Mouse (Mus musculus) retina, adult 2 months (tissue): ENCODE data around the gene Gm2696.

Source experiments
- DNase-seq: peaks from one replicate; pipeline ENCODE4 v3.0.0-alpha.2; 2012; ENCODE audit warnings: low read depth, low spot score

Gene Gm2696

DNA sequence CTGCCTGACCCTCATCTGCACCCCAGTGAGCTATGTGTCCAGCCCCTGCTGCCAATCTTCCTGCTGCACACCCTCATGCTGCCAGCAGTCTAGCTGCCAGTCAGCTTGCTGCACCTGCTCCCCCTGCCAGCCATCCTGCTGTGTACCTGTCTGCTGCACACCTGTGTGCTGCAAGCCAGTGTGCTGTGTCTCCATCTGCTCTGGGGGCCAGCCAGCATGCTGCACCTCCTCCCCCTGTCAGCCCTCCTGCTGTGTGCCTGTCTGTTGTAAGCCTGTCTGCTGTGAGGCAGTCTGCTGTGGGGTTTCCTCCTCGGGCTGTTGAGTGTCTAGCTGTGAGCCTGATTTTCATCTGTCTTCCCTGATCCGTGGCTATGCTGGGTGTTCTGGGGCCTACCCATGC is 32.5 kb downstream of the Gm2696 start:
- DNase-seq = no peak

DNA sequence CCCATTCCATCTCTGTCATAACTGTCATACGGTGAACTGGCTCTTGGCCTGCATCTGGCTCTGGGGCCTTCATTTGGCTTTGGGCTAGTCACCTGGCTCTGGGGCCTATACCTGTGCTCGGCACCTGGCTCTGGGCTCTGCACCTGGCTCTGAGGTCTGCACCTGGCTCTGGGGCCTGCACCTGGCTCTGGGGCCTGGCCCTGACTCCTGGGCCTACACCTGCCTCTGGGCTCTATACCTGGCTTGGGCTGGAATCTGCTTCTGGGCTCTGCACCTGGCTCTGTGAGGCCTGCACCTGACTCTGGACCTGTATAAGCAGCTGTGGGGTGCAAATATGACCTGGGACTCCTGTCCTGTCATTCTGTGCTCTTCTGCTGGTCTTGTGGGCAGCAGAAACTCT is 33.1 kb downstream of the Gm2696 start:
- DNase-seq = no peak

DNA sequence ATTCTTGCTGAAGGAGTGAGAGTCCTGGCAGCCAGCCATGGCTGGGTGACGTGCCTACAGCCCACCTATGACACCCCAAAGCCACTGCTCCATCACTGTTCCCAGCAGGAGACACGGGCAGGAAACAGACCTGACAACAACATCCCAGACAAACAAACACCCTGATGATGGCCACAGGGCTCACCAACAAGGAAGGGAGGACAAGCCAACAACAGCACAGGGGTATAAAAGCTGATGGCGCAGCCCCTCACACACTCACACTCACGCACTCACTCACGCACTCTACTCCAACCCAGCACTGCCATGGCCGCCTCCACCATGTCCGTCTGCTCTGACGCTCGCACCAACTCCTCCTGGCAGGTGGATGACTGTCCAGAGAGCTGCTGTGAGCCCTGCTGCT is 38.1 kb downstream of the Gm2696 start, which contains the start of gene Gm10318:
Gene Gm10318 (plus strand): TSS at position 301 of the 400 bp plus-strand sequence.
- DNase-seq = no peak

DNA sequence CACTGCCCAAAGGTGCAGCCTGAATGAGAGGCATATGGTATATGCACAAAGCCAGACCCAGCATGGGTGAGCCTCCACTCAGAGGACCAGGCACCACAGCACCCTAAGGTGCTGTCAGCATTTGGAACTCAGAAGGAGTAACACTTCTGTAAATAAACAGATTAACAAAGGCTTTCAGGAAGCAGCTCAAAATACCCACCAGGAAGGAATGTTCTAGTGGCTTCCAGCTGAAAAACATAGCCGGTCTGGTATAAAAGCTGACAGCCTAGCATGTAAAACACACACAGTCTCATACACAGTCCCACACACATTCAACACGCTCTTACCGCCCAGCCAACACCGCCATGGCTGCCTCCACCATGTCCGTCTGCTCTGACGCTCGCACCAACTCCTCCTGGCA is 47.2 kb downstream of the Gm2696 start, which contains the start of gene Gm3285:
Gene Gm3285 (plus strand): TSS at position 301 of the 400 bp plus-strand sequence.
- no peak for DNase-seq

DNA sequence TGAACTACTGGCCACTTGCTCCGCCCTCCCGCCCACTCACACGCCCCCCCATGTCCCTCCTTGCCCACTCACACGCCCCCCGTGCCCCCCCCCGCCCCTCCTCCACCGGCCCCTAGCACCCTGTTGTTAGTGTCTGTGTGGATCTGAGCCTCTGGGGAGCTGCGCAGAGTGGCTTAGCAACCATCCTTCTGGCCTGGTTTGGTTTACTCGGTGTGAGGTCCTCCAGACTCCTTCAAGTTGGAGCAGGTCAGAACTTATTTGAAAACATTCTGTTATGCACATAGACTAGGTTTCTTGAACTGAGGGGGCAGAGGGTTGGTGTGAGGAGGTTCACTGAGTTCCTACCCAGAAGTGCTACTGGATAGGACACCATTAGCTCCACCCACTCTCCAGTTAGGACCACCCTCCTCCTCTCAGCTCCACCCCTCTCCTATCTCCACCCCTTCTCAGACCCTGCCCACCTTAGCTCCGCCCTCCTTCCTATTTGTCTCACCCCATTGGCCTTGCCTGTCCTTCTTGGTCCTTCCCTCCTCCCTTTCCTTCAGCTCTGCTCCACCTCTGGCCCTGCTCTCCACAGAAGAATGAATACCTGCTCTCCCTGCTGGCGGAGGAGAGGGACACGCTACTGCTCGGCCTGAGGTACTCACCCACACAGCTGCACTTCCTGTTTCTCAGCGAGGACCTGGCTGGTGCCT is 49.7 kb downstream of the Gm2696 start:
- no peak for DNase-seq

DNA sequence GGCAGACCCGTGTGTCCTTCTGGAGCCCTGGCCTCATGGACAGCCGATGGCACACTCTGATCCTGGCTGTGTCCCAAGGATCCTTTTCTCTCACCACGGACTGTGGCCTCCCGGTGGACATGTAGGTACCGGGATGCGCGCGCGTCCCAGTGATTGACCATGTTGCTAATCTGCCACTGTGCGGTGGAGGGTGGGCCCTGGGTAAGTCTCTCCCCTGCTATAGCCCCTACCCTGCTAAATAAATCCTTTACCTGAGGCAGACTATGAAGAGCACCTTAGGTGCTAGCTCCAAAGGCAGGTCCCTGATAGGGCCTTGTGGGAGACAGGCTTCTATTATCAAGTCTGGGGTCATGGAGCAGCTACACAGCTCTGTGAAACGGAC is 50.3 kb downstream of the Gm2696 start:
- no peak for DNase-seq

DNA sequence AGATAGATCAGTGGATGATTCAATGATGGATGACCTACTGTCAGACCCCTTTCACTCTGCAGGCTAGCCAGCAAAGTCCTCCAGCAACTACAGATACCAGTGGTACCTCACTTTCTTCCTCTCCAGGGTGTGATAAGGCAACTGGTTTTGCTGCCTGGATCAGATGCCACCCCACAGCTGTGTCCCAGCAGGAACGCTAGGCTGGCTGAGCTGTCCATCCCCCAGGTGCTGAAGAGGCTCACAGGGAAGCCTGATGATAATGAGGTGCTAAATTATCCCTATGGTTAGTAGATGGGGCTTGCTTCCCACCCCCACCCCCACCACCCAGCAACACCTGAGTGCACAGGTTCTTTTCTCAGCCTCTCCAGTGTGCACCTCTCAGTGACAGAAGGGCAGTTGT is 53.1 kb downstream of the Gm2696 start:
- DNase-seq = no peak

DNA sequence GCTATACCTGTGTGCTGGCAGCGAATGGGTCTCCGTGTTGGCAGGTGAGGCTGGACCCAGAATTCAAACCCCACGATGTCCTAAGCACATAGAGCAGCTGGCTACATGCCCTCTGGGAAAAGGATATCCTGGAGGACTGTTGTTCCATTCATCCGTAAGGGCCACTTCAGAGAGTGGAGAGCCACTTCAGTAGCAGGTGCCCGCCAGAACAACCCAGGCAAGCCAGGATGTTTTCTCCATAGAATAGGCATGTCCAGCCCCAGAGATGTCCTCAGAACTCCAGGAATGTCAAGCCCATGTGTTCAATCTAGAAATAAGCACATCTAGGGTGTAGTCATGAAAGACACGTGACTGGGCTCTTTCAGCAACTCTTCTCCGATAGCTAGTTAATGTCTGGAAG is 55.2 kb downstream of the Gm2696 start:
- no peak for DNase-seq

DNA sequence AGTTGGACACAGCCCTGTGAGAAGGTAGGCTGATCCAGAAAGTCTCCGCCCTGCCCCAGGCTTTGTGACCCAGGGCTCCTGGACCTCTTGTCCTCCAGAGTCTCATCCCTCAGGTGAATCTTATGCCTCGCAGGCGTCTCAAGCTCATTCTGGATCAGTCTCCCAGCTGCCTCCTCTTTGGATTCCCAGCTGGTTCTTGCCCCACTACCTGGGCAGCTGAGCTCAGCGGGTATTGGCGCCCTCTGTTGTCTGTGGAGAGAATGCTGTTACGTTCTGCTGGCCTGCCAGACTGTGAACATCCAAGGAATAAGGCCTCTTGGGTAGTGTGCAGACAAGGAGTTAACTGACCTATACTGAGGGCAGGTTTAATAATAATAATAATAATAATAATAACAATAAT is 64.5 kb downstream of the Gm2696 start:
- DNase-seq = no peak

DNA sequence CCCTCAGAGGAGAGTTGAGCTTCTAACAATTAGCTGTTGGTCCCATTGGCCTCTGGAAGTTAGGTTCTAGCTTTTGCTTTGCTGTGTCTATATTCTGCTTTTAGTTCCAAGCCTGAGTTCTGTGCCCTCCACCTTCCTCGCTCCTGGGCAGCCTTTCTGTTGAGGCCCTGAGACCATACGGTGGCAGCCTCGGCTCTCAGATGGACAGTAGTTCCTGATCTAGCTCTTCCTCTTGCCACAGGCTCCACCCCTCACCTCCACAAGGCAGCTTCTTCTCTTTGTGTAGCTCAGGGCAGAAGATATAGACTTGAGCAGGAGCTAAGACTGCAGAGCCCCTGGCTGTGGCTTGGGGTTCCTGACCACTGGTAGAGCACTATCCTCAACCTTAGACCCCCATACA is 65.8 kb downstream of the Gm2696 start:
- no peak for DNase-seq

DNA sequence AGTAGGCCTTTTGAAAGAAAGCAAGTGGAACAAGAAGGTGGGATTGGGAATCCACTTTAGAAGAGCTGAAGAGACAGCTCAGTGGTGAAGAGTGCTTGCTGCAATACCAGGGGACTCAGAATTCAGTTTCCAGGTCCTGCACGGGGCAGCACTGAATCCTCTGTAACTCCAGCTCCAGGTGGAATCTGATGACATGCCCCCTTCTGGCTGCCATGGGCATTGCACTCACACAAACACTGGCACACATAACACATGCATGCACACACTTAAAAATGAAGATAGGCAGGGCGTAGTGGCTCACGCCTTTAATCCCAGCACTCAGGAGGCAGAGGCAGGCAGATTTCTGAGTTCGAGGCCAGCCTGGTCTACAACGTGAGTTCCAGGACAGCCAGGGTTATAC is 68.1 kb downstream of the Gm2696 start:
- DNase-seq = no peak
